Mouse (Mus musculus) 416B (cell line): ENCODE results near the gene Cox5b.
A peak's percentile ranks its signal among the peaks of the same experiment; 100 is the strongest.
"Not testable (repeated sequence)": the region's sequence is repeated elsewhere in the genome, so short reads cannot be mapped to it uniquely, and the experiment has no call there.

Experiments
- DNase-seq: peaks from one replicate; pipeline ENCODE4 v3.0.0; 2011; ENCODE audit warnings: low read depth

The Cox5b gene

DNA sequence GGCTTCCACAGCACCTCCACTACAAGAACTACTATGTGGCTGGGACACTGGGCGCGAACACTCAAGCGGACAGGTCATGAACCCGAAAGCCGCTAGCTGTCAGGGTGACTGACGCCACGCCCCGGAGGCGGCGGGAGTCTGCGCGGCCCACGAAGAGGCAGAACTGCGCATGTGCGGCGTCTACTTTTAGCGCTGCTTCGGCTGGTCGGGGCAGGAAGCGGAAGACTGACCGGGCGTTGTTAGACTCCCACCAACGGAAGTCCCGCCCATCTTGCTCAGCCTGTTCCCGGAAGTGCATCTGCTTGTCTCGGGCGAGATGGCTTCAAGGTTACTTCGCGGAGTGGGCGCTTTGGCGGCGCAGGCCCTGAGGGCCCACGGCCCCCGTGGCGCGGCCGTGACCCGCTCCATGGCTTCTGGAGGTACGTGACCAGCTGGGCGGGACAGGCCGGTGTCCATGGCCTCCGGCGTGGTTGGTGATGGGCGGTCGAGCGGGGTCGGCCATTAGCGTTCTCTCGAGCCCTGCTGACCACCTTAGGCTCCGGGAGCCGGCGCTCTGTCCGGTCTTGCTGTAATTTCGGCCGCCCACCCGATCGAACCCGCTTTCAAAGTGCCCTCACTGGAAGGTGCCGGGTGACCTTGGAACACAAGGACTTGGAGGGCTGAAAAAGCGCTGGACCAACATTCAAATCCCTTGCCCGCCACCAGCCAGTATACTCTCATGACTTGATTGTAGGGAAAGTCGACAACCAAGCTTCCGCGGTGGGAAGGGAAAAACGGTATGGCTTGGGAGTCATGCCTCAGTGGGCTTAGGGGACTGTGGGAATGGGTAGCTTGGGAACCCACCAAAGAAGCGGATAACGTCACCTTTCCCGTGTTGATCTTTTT, at the start of gene Cox5b:
Gene Cox5b, plus strand, starts transcription at position 179 of the 885 bp plus-strand sequence.
- peak; percentile 99 for DNase-seq

DNA sequence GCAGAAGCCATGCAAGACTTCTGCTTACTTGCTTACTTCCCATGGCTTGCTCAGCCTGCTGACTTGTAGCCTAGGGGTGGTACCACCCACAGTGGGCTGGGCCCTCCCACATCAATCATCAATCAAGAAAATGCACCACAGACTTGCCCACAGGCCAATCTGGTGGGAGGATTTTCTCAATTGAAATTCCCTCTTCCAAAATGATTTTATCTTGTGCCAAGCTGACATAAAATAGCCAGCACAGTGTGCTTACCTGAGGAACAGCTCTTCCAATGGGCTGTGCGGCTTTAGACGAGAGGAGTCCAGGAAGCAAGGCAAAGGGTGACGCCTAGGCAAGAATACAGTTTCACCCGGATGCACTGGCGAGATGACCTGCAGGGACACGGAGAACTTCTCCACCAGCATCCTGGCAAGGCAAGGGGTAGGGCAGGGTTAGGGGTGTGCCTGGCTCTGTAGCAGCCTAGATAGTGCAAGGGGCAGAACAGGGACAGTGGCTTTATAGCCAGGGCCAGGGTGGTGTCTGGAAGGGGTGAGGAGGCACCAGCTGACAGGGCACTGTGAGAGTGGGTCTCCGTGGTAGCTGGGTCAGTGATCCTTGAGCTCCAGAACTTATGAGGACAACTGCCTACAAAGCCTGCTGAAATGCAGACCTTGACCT, 47.2 kb upstream of the Cox5b start:
- DNase-seq: no peak

DNA sequence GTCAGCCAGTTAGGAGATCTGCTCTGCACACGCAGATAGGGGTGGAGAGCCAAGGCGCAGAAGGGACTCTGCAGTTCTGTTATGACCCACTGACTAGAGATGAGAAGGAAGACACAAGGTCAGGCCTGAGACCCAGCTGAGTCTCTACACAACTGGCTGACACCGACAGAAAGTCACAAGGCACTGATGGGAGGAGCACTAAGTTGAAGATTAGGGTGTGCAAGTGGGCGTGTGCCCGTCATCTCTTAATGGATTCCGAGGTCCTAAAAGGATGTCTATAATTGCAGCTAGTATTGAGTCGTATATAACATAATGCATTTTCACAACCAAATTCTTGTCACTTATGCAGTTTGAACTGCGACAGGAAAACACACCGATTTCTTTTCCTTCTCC, 46.6 kb upstream of the Cox5b start:
- no peak for DNase-seq

DNA sequence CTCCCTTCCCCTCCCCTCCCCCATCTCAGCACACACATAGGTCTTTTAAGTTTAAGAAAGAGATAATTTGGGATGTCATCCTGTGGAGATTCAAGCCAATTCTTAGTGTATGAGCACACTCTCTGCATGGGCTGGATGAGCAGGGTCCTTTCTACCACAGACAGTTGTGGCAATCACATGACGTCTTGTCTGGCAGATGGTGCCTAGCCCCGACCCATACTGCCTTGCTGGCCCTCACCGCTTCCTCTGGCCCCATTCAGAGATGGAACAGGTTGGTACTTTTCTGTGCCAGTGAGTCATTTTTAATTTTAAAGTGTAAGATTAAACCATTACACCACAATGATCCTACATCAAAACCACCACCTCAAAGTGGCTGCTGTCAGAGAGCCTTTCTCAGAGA, 45.0 kb upstream of the Cox5b start:
- DNase-seq: no peak

DNA sequence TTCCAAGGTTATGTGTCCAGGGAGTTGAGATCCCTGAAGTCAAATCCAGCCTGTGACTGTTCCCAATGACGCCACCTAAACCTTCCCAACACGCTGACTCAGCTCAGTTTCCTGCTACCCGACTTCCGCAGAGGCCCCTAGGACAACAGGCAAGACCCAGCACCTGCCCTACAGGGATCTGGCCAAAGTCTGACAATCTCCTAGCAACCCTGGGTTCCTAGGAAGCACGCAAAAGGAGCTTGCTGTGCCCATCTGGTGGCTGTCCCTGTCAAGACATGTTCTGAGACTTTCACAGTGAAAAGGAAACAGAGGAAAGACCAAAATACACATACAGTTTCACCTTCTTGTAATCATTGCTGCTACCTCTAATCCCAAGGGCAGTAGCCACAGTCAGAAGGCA, 43.6 kb upstream of the Cox5b start:
- no peak for DNase-seq

DNA sequence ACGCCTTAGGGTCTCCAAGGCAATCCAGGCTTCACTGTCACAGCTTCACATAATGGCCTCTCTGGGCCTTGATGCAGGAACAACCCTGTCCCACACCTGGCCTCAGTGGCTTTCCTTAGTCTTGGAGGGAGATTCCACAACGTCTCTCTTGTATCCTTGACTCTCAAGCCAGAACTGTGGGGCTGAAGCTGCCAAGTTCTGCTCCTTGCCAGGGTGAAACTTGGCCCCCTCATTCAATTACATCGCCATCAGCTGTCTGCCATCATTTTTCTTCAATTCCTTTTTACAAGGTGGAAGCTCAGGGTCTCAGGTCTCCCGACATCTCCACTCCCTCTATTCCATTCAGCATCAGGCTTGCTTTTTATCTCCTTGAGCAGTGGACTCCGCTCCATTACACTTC, 36.2 kb upstream of the Cox5b start:
- DNase-seq: no peak

DNA sequence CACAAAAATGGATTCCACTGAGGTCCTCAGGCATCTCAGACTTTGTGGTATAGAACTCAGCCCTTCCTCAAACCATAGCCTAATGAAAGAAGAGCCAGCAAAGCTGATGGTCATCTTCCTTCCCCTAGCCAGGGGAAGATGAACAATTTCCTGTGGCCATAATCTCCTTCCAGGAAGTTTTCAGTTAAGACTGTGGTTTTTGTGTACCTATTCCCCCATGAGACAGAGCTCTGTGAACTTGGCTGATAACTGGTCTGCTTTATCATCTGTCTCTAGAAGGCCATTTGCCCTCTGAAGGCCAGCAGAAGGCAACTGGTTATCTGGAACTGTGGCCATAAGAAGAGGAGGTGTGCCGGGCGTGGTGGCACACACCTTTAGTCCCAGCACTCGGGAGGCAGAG, 35.0 kb upstream of the Cox5b start:
- DNase-seq: peak; percentile 72

DNA sequence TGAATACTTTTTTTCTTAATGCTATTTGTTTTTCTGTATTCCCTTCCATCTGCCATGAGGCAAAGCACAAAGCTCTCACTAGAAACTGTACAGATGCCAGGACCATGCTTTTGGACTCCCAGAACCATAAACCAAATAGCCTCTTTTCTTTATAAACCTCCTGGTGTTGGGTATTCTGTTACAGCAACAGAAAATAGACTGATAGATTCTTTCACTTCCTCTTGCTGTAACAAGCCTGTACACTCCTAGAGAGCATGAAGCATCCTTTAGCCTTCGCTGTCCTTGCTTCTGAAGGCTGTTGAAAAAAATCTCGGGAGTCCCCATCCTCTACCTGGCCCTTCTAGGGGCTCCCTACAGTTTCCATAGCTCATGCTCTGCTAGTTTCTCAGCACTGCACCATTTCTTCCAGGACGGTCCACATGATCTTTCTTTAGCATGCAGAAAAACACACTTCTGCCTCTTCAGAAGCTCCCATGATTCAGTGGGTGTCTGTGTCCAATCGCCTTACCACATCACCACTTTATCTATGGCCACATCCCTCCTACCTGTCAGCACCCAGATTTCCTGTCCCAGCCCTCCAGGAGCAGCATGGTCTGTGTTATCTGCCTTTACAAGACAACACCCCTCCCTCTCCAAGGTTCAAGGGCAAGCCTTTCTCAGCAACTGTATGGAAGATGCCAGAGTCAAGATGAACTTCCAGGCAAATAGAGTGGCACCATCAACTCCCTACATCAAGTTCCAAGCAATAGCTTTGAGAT, 33.4 kb upstream of the Cox5b start:
- DNase-seq: peak; percentile 49

DNA sequence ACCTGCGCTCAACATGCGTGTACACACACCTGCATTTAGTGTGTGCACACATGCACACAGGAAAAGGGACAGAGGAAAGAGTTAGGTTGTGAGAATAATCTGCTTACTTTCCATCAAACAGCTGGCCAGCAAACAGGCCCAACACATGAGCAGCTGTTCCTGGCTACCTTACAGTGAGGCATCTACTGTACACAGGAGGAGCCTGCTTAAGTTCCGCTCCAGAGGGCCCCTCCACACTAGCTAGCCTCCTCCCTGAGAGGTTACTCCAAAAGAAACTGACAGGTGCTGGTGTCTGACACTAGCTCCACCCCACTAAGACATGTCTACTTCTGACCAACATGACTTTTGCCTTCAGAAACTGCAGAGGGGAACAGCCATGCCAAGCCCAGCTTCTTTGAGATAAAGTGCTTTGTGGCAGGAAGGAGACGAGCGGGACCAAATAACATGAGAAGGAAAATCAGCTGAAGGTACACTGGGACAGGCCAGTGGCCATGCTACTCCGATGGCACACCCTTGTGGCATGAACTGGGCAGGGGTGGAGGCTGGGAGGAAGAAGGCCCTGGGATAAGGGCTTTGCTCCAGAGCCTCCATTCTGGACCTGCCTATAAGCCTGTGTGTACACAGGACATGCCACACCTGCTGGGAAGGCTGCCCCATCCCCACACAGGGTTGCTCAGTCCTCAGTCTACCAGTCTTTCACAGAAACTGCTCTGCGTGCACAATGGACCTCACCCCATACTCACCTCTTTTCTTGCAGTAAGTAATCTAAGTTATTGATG, 32.4 kb upstream of the Cox5b start:
- no peak for DNase-seq

DNA sequence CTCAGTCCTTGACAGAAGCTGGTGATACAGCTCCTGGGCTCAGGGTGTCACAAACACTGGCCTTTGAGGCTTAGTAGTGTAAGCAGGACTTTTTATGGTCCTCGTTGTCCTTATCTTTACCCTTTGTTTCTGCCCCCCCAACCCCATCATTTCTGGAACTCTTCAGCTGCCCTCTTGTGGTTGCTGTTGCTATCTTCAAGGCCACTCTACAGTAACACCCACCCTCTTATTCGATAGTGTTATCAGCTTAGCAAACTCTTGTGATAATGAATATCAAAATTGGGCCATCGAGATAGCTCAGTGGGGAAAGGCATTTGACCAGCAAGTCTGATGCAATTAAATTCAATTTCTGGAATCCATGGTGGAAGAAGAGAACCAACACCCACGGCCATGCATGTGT, 26.8 kb upstream of the Cox5b start:
- peak; percentile 56 for DNase-seq

DNA sequence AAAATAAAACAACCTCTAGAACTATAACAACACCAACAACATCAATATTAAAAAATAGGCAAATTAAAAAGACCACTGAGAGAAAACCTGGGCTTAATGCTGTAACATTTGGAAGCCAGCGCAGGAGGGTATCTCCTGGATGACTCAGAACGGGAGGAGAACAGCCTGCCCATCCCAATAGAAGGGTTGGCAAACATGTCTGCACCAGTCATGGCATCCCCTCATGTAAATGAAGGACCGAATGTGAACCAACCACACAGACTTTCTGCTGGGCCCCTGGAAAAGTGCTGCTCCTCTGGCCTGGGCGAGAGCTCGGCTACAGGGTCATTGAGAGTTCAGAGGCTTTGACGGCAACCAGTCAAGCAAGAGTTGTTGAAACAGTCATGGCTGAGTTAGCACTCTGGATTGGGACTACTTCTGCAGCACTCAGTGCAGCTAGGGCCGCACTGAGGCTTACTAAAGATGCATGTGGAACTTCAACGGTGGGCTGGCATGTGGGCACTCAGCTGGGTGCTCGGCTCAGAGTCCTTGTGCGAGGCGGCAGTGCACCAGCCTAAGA, 26.0 kb upstream of the Cox5b start:
- no peak for DNase-seq

DNA sequence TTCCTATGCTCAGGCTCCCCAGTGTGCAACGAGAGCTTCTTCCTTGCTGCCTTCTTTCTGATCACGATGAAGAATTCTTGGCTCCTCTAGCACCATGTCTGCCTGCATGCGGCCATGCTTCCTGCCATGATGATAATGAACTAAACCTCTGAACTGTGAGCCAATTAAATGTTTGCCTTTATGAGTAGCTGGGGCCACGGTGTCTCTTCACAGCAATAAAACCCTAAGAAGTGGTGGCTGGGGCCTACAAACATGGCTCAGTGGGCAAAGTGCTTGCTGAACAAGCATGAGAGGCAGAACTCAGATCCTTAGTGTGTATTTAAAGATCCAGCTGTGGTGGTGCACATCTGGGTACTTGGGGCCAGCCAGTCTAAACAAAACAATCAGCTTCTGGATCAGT, 25.3 kb upstream of the Cox5b start:
- no peak for DNase-seq

DNA sequence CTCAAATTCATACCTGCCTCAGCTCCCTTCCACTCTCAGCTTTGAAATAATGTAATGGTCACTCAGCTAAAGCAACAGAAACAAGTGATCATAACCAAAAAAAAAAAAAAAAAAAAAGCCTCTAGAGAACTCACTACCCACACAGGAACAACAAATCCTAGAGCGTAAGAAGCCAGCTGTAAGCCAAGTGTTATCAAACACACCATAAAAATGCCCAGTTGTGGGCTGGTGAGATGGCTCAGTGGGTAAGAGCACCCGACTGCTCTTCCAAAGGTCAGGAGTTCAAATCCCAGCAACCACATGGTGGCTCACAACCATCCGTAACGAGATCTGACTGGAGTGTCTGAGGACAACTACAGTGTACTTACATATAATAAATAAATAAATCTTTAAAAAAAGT, 23.2 kb upstream of the Cox5b start:
- DNase-seq: not testable (repeated sequence)

DNA sequence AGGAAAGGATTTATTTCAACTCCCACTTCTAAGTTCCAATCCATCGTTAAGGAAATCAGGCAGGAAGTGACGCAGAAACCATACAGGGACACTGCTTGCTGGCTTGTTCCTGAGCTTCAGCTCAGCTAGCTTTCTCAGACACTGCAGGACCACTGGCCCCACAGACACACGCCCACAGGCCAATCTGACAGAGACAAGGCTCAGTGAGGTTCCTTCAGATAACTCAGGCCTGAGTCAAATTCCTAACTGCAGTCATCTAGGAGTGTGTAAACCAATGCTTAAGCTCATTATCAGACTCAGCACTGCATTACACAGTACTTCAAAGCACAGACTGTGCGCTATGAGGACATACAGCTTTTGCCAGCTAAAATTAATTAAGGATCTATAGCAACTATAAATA, 21.0 kb upstream of the Cox5b start:
- no peak for DNase-seq

DNA sequence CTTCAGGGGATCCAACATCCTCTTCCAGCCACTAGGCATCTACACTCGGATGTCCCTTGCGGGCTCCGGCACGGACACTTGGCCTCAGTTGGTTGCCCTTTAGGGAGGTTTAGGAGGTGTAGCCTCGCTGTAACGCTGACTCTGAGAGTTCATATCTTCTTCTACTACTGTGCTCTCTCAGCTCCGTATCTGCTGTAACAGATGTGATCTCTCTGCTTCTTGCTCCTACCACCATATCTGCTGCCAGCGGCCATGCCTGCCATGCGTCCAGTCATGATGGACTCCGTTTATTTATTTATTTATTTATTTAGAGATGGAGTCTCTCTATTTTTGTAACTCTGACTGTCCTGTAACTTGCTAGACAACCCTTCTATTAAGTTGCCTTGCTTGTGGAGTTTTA, 20.0 kb upstream of the Cox5b start:
- no peak for DNase-seq

DNA sequence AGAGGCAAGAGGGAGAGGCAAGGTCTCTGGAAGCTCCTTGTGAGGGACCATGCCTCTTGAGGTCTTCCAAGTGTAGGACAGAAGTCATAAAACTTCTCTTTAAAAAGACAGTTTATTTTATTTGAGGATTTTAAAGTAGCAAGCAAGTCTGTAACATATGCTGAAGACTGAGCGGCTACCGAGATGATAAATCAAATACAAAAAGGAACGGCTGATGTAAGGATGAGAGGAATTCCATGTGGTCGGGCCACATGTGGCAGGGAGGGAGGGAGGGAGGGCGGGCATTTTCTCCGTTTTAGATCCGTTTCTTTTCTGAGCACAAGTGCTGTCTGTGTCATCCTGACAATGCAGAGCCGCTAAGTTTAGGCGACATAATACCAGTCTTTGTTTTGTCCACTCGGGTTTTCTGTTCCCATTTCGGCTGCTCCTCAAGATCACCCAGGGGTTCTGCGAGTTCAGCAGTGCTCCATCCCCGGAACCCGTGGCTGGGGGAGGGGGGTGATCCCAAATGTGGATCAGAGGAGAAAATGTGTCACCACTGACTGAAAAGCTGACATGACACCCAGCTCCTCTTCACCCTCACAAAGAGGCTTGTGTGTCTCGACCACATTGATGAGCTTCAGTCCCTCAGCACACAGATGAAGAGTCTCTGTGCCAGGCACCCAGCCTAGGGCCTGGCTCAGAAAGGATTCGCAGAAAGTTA, 18.4 kb upstream of the Cox5b start:
- no peak for DNase-seq

DNA sequence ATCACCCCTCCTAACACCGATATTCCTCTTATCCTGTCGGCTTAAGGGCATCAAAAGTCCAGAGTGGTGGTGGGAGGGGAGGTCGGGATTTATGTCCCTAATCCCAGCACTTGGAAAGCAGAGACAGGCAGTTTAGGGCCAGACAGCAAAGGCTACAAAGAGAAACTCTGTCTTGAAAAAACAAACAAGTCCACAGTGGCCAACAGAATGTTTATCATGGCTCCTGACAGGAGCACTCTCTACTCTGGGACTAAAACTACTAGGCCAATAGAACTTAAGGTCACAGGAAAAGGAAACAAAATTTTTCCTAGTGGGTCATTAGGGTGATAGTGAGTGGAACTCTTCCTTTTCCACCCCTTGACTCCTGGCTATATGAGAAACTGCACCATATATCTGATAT, 16.3 kb upstream of the Cox5b start:
- DNase-seq: no peak

DNA sequence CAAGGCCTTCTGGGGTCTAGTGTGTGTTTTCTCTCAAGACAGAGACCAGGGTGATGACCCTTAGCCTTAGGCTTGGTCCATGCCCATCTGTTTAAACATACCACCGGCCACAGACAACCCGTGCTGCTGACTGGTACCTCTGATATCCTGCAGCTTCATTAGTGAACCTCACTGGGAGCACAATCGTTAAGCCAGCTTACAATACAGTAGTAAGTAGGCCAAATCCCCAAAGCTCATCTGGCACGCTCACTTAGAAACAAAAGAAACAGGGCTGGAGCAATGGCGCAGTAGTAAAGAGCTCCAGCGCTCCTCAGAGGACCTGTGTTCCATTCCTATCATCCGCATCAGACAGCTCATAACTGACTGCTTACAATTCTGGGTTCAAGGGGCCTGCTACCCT, 10.4 kb upstream of the Cox5b start:
- DNase-seq: no peak

DNA sequence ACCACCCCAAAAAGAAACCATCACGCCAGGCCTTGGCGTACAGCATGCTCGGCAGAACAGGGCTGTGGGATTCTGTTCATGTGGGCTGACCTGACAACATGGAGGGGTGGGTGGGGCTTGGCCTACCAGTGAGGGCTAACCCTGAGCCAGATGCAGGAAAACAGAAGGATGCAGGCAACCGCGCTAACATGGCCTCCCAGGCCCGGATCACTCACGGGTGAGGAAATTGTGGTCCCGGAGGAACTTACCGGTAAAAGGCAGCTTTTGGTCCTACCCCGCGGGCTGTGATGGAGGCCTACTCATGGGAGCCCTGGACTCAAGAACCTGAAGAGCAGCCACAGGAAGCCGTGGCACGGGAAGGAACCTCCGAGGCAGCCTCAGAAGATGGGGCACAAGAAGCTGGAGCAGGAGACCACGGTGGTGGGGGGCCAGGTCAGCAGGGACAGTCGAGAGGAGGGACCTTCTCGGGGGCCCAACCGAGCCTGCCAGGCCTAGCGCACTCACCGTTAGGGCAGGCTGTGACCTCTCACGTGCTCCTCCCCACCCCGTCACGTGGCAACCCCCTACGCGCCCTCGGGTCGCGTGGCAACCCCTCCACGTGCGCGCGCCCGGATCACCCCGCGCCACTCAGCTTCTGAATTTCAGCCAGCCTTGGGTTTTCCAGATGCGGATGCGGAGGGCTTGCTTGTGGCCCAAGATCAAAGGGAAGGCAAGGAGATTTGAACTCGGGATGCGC, 8.5 kb upstream of the Cox5b start, which contains the start of gene Fam178b:
Gene Fam178b, minus strand, starts transcription at position 564 of the 736 bp plus-strand sequence.
- DNase-seq: no peak

DNA sequence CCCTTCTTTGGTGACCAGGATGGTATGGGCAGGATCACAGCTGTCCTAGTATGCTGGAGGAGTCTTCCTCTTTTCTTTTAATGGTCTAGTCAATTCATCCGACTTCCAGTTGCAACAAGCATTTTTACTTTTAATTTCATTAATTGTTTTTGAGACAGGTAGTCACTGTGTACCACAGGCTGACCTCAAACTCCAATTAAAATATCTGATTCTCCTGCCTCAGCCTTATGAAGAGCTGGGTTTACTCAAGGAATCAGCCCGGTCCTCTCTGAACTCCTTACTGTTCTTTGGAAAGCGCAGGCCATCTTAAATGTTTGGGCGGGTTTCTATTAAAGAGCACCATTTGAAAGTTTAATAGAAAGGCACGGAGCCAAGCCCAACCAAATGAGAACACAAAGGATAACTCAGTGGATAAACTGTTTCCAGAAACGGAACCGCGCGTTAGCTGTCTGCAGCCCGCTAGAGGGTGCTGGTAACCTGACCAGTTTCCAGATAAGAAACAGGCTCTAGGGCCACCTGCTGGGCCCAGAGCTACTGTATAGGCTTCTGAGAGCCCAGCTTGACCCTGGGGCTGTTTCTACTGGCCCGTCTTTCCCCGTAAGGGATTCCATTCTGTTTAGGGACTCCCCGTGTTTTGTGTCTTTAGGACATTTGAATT, 7.3 kb upstream of the Cox5b start:
- DNase-seq: peak; percentile 88
